Mouse (Mus musculus) gastrocnemius, postnatal 10 days (tissue): ENCODE measurements at regions not wholly inside any gene's neighbourhood (a gene's known extent, or its start where the extent isn't known, plus 50 kb on each side); places are given as distances from the start of the nearest gene placed in this dataset.

Experiments
- DNase-seq: peaks from one replicate; pipeline ENCODE4 v3.0.0; 2021; ENCODE audit warnings: mixed read lengths

DNA sequence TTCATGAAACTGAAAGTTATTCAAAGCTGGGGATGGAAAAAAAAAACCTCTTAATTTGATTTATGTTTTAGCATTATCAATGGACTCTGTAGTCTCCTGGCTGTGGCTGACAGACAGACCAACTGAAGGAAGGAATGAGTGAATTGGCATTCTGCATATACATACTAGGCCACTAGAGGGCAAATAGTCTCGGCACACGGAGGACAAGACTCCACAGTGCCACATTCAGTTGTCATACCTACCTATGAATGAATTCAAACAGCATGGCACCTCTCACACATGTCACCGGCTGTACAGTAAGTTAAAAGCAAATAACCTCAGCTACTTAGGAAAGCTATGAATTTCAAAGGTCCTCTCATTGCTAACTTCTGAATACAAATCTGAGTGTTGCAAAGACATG, 200.5 kb downstream of the Rab11fip2 start:
- no peak for DNase-seq

DNA sequence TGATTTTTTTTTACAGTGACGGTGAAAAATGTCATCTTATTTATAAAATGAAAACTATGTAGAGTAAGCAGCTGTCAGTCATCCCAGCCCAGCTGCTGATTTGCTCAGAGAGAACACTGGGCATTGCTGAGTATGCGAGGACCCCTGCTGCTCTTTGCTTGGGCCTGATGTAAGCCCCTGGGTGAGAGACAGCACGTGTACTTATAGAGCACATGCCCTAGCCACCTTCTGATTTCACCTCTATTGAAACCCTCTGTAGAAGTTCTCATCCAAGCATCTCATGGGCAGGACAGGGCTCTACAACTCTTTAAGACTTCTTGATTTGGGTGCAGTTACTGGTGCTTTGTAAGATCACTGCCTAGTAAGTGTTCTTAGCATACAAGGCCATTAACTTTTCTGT, 182.2 kb downstream of the Rab11fip2 start:
- no peak for DNase-seq

DNA sequence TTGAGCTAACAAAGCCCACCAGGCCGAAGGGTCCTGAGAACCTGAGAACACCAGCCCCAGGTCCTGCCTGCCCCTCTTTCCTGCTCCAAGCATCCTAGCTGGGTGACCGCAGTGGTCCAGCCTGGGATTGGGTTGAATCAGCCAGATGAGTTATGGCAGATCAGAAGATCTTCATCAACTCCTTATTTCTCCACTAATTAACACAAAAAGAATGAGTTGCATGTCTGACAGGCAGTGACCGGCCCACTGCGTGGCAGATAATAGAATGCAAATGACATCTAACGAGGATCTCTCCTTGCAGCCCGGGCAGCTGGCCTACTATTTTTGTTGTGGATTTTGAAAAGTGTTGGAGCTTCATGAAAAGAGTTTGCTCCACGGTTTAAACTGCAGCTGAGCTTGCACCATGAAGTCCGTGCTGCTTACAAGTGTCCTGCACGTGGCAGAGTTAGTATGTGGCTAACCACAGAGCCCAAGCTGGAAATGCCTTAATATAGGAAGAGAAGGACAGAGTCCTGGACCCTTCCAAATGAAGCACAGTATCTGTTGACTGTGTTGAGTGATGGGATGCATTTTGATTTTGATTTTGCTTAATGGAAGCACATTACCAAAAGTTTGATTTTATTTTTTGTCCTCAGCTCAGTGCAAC, 158.9 kb downstream of the Rab11fip2 start:
- no peak for DNase-seq

DNA sequence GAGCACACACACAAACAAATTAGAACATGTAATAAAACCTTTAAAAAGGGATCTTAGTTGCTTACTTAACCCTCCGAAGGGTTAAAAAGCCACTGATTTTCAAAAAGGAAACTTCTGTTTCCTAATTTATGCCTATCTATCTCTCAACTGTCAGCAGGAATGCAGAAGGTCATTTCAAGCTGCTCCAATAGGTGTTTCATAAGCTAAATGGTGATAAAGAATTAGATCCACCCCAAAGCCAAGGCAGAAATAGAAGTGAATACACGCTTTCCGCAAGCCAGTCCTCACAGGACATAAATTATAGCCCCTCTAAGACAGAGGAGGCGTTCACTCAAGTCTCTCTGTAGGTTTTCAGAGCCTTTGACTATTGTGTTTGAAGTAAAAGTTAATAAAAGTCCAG, 112.2 kb downstream of the Rab11fip2 start:
- no peak for DNase-seq

DNA sequence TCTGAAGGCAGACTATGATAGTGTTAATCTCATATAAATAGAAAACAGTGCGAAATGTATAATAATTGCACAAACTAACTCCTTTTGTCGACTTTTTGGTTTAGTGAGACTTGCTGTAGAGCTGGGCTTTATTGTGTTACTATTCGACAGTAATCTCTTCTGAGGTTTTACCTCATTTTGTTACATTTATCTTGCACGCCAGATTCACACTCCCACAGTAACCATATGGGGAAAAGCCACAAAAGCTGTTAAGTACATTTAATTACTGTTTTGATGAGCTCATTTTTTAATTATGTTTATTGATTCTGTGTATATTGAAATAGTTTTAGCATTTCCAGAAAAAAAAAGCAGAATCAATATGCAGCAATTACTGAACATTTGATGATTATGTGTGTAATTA, 106.3 kb downstream of the Rab11fip2 start:
- no peak for DNase-seq

DNA sequence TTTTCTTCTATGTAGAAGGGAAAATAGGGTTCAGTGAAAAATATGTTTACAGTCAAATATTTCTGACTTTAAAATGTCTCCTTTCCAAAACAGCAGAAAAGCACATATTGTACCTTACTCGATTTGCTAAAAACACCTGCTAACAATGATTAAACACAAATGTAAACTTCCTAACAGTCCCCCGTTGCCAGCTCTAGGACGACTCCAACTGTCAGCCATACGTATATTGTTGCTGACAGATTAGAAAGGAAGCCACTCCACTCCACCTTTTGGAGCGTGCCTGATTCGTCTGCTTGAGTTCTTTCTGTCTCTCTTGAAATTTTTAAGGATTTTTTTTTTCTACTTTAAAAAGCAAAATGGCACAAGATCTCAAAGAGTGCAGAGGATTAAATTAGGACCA, 105.8 kb downstream of the Rab11fip2 start:
- no peak for DNase-seq

DNA sequence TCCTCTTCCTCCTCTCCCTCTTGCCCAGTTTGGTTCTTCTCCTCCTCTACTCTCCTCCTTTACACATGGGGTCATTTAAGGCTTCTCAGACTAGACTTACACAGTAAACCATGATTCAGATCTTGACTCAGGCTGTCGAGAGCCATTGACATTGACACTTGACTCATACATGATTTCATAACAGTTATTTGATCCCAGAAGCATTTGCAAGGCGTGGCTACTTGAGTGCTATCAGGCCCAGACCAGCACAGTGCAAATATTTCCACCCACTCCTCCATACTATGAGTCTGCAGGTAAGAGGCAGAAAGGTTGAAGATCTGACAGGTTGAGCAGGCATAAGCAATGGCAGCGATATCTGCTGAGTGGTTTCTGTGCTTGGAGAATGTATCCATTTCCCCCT, 99.2 kb downstream of the Rab11fip2 start:
- no peak for DNase-seq

DNA sequence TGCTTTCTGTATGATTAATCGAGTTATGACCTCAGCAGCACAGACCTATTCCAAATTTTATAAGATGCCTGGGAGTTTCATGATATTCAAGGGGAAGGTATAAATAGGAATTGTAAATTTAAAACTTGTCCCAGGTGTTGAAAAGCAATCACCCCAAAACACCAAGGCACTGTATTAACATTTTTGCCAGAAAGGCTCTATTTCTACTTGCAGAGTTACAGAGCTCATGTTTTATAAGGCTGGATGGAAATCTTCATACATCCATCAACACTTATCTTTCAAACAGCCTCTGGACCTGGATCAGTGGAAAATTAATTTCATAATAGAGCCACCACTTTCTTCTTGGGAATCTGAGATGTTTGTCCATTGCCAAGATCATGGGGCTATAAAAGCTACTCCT, 96.6 kb downstream of the Rab11fip2 start:
- DNase-seq, result no peak

DNA sequence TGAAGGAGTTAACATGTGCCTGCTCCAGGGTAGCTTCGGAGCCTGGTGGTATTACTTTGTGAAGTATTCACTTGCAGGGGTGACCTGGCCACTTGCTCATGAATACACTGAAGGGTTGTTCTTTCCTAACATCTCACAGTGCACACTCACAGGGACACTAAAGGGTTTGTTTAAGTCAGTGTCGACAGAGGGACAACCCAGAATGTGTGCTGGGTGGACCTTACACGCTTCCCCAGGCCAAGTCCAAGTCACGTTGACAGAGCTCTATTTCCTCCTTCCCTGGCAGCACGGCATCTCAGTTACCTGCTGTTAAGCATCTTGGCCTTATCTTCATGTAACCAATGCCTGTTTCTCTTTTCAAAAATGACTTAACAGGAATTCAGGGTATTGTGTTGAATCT, 92.8 kb downstream of the Rab11fip2 start:
- no peak for DNase-seq

DNA sequence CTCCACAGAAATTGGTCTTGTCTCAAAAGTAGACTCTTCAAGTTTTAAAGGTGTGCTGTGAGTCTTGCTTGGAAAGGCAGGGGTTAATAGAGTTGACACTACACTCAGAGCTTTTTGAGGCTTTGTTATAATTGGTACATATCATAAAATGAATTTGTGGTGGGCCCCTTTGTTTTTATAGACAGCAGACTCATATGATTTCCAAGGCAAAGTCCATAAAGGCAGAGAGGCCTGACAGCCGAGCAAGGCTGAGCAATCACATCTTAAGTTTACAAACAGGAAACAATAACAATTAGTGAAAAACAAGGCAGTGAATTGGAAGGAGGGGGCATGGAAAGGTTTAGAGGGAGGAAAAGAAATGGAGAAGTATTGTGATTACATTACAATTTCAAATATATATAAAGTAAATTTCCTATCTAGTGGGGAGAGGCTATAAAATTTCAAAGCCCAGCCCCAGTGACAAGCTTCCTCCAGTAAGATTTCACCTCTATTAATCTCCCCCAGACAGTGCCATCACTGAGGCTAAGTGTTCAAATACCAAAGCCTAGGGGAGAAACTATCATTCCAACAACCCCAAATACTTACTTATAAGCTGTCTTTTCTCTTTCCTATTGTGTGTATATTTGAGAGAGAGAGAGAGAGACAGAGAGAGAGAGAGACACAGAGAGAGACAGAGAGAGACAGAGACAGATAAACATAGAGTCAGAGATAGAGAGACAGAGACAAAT, 91.3 kb downstream of the Rab11fip2 start:
- no peak for DNase-seq
